Comparison of ENCODE assay signal across 16 mouse cellular contexts in genomic region chr8:46812966-46813365, GRCm38 (mm10).
"Had no signal": no experiment of that assay in that cellular context is flagged by ENCODE, and none has a peak within 500 bp of the region (broad histone marks: within the 10 kb centered on the region; RNA-seq: fewer than 3 reads in every experiment).

No protein-coding gene starts in this region.

- ATAC-seq: midbrain, embryonic 16.5 days had no signal

- H3K4me3 ChIP-seq: limb, embryonic 12.5 days; limb, embryonic 15.5 days; liver, embryonic 13.5 days; midbrain, embryonic 12.5 days had no signal

- H3K9me3 ChIP-seq: limb, embryonic 12.5 days; limb, embryonic 15.5 days; liver, embryonic 13.5 days; midbrain, embryonic 12.5 days had no signal

- H3K27ac ChIP-seq: limb, embryonic 12.5 days; limb, embryonic 15.5 days; liver, embryonic 13.5 days; macrophage; midbrain, embryonic 12.5 days had no signal

- DNase-seq: kidney, adult 18-20 months; kidney, adult 9 months; kidney, postnatal 14 days; kidney, postnatal 4 days; left cerebral cortex, postnatal 4 days; liver, embryonic 13.5 days; lung, adult 2 months; lung, postnatal 14 days; right cerebral cortex, postnatal 14 days; thymus, adult 2 months; thymus, postnatal 14 days had no signal

- H3K9ac ChIP-seq: limb, embryonic 12.5 days; limb, embryonic 15.5 days; liver, embryonic 13.5 days; midbrain, embryonic 12.5 days had no signal

- H3K4me2 ChIP-seq: limb, embryonic 12.5 days; limb, embryonic 15.5 days; liver, embryonic 13.5 days; midbrain, embryonic 12.5 days had no signal

- H3K4me1 ChIP-seq: limb, embryonic 15.5 days; midbrain, embryonic 12.5 days had no signal

- H3K27me3 ChIP-seq: limb, embryonic 12.5 days; limb, embryonic 15.5 days; liver, embryonic 13.5 days; midbrain, embryonic 12.5 days had no signal
